Mouse (Mus musculus) subcutaneous adipose tissue, adult 2 months (tissue): ENCODE data around the gene BC147527. TPM values are rescaled to one million over a fixed set of nuclear protein-coding genes. Genes with fewer than 3 reads are reported as not detected.

Experiments used
- polyA plus RNA-seq: library from polyadenylated mRNA; depleted of rRNA; stranded (reverse); fragments of >200 nt; gene quantifications from 2 replicates; pipeline ENCODE4 v1.2.3, GENCODE M21; 2012; ENCODE audit warnings: low replicate concordance; rRNA removed

The BC147527 gene
- 0.39 and 0.60 TPM in 2 replicates for polyA plus RNA-seq

GRCm38 (mm10) chr13:120299991-120300442 is at the start of gene BC147527:
Gene BC147527 (plus strand): TSS chr13:120300392.

GRCm38 (mm10) chr13:120262870-120263269 is 37.3 kb upstream of the BC147527 start, which contains the start of gene AF067061:
Gene AF067061 (plus strand): TSS chr13:120263114.

GRCm38 (mm10) chr13:120316578-120316977 is 16.4 kb downstream of the BC147527 start, which contains the start of gene Tcstv3:
Gene Tcstv3 (plus strand): TSS chr13:120316878.

Other genes starting within 250 kb of the BC147527 start
- gene Gm21188, start 248.2 kb upstream of the BC147527 start, polyA plus RNA-seq: 4.2 and 4.8 TPM in 2 replicates
- gene Gm20767, start 160.1 kb upstream of the BC147527 start, polyA plus RNA-seq: not detected in 2 replicates
- gene Gm21818, start 128.0 kb upstream of the BC147527 start, polyA plus RNA-seq: not detected in 2 replicates
- 0.51 TPM in 1 of 2 replicates, not detected in the other for gene Gm21762, start 84.4 kb upstream of the BC147527 start, polyA plus RNA-seq
- gene Gm21731, start 61.3 kb upstream of the BC147527 start, polyA plus RNA-seq: not detected in 2 replicates
- not detected in 2 replicates for gene AF067061, start 37.3 kb upstream of the BC147527 start, polyA plus RNA-seq
- gene Tcstv3, start 16.5 kb downstream of the BC147527 start, polyA plus RNA-seq: not detected in 2 replicates